Mouse (Mus musculus) kidney, adult 8-10 months (tissue): Measurements from ENCODE around the gene Fam193a.

Experiments used
- DNase-seq, 2 experiments: peaks; one replicate each; pipeline ENCODE4 v3.0.0; 2022

Gene Fam193a

GRCm38 (mm10) chr5:34369341-34370021 lies at the start of gene Fam193a:
Fam193a (plus strand) TSS chr5:34369933.
- peak; percentile 96 for DNase-seq

GRCm38 (mm10) chr5:34321236-34321635 lies 48.5 kb upstream of the Fam193a start:
- DNase-seq, result no peak

- no peak for DNase-seq
These were observed 44.4 kb upstream of the Fam193a start for GRCm38 (mm10) chr5:34325286-34325685.

DNA sequence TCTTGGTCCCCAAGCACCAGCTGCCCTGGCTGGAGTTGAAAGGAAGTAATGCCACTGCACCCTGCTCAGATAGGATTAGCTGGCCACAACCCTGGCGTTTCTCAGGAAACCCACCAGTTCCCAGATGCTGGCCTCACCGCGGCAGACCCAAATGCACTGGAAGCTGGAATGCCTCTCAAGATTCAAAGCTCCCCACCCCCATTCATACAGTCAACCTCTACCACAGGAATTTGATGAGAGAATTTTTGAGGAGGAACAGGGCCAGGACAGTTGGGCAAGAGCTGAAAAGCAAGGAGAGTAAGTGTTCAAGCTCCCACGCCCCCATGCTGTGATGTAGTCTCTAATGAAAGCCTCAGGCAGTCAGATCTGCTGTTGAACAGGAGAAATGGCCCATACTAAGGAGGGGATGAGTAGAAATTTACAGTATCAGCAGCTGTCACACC lies 43.5 kb upstream of the Fam193a start:
- no peak for DNase-seq

DNA sequence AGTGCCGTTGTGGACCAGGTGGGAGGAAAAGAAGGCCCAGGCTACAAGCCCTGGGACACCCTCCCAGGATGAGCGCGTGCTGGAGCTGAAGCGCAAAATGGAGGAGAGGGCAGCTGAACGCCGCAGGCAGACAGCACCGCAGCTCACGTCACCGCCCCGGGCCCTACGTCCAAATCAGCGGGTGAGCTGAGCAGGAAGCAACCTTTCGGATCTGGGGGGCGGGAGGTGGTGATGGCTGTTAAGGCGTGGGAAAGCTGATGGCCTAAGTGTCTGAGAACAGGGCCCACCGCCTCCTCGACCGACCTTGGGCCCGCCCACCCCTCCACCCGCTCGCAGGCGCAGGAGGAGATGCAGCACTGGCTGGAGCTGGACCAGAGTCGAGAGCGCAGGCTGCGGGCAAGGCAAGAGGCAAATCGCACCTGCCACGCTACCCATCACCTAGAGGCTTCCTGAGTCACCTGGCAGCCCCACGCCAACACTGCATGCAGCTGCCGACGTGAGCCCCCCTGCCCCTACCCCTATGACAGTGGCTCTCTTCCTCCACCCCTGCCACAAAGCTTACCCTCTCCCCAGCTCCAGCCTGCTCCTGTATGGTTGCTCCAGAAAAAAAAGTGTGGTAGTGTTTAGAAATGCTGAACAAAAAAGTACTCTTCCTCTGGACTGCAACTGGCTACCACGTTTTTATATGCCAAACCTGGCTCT lies 42.7 kb upstream of the Fam193a start:
- DNase-seq, result no peak

GRCm38 (mm10) chr5:34330136-34330535 lies 39.6 kb upstream of the Fam193a start:
- DNase-seq, result no peak

DNA sequence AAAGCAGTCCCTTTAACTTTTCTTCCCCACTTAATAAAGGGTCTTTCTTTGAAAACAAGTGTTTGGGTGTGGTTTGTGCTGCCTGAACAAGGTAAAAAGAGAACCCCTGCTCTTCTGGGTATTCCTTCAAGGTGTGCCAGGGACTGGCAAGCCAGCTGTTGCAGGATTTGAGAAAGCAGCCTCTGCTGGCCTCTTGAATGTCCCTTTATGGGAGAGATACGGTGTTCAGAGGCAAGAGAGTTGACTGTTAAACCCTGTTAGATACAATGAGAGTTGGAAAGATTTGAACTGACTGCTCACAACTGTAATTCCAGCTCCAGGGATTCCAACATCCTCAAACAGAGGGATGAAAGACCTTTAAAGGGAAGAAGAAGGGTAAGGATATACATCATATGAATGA lies 35.7 kb upstream of the Fam193a start:
- no peak for DNase-seq

DNA sequence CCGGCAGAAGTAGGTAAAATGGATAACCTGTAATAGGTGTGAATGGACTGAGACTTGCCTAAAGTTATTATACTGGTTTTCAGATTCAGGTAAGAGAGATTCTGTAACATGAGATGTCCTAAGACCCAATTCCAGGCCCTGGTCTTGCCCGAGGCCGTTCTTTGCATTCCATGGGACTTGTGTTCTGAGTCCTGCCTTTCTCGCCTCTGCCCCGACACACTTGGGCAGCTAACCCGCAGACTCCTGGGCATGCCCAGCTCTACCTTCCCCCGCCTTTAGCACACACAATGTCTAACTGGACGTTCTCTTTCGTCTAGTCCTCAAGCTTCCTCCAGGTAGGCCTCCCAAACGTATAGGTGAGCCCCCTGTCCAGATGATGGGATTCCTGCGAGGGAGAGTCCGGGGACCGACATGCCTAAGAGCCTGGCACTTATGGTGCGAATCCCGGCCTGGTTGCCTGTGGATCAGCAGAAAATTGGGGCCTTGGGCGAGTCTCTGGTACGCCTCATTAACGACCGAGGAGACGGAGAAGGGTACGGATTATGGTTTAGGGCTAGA lies 34.1 kb upstream of the Fam193a start:
- DNase-seq, result peak in 1 of 2 experiments; percentile 47

GRCm38 (mm10) chr5:34336097-34336774 lies 33.5 kb upstream of the Fam193a start, which contains the start of gene Rnf4:
Rnf4 (plus strand) TSS chr5:34336289.
- peak; percentile 98 to 99 for DNase-seq

- peak; percentile 33 to 44 for DNase-seq
These were observed 32.8 kb upstream of the Fam193a start for GRCm38 (mm10) chr5:34336775-34337450.

- no peak for DNase-seq
These were observed 29.5 kb upstream of the Fam193a start for GRCm38 (mm10) chr5:34340246-34340645.

DNA sequence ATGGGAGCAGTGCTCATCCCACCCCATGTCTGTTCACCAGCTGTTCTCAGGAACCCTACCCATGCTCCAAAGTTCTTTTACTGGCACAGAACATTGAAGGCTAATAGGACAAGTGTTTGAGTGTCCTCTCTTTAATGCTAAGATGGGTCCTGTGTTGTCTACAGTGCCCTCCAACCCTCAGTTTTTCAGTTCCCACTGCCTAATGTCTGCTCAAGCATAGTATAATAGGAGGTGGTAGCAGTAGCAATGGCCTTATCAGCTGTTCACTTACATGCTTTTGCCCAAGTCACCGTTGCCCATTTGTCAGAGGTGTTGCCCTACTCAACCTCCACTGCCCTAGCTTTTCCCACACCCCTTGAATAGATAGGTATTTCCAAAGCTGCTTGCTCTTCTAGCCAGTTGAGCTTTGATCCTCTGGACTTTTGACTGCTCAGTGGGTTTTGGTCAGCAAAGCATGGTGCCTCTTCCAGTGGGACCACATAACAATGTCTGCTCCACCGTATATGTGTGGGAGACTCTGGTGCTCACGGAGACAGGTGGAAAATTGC lies 17.6 kb upstream of the Fam193a start:
- no peak for DNase-seq

- DNase-seq, result no peak
These were observed 9.5 kb upstream of the Fam193a start for GRCm38 (mm10) chr5:34360261-34360660.

DNA sequence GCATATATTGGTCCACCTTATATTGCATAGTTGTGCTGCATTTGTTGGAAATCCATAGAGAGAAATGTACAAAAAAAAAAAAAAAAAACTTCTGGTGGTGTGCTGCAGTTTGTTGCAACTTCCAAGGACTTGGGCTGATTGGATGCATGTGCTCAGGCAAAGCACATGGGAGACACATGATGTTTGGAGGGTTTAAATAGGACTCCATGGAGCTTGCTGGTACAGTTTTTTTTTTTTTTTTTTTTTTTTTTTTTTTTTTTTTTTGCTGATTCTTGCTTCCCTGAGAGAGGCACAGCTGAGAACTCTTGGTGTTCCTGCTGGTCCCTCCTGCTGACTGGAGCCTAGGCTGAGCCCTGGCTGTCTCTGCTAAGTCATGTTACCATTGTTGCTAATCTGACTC lies 6.6 kb upstream of the Fam193a start:
- DNase-seq, result no peak

- DNase-seq, result no peak
These were observed 1.0 kb upstream of the Fam193a start for GRCm38 (mm10) chr5:34368551-34369290.

- peak in 1 of 2 experiments; percentile 19 for DNase-seq
These were observed 490 bp downstream of the Fam193a start for GRCm38 (mm10) chr5:34370022-34370823.

- DNase-seq, result no peak
These were observed 1.1 kb downstream of the Fam193a start for GRCm38 (mm10) chr5:34370840-34371239.

DNA sequence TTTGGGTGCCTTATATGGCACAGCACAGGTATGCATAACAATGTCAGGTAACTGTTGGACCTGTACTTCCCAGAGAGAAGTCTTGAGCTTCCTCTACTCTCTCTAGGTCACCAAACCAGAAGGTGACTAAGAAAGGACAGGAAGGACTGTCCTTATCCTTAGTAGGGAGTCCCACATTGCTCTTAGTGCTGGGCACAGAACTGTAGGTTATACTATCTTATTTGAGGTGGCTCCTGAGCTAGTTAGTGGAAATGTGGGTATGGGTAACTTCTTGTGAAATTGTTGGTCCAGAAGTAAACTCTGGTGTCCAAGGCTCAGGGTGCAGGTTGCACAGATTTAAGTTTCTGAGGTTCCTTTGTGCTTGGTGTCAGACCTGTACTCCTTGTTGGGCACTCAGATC lies 2.4 kb downstream of the Fam193a start:
- no peak for DNase-seq

DNA sequence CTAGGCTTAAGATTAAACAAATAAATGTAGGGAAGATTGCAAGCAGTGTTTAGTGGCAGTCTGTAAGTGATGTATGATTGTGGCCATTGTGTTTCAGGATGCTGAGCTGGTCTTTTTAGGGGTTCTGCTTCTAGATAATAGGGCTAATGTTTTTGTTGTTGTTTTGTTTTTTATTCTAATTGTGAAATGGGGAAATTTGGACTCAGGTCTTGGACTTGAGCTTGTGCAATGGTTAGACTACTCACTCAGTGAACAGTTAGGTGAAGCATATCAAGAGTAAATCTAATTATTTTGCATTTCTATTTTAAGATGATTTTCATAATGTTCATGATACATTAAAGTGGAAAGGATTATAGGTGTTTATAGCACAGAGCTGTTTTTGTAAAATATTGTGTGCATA lies 2.8 kb downstream of the Fam193a start:
- no peak for DNase-seq

GRCm38 (mm10) chr5:34378787-34379186 lies 9.1 kb downstream of the Fam193a start:
- no peak for DNase-seq

DNA sequence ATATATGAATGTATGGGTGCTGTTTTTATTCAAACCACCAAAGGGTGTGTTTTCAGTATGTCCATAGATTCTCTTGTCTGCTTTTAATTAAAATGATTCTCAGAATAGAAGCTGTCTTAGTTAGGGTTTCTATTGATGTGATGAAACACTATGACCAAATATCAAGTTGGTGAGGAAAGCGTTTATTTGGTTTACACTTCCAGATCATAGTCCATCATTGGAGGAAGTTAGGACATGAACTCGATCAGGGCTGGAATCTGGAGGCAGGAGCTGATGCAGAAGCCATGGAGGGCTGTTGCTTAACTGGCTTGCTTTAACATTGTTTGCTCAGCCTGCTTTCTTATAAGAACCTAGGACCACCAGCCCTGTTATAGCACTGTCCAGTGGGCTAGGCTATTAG lies 12.0 kb downstream of the Fam193a start:
- DNase-seq, result no peak
